Mouse (Mus musculus) lung, adult 18-20 months (tissue): Measurements from ENCODE around the gene Iqch.

Experiments used
- DNase-seq, 2 experiments: peaks; one replicate each; pipeline ENCODE4 v3.0.0; 2022; ENCODE audit warnings: mixed read lengths in 2 of 2

Gene Iqch

GRCm38 (mm10) chr9:63490521-63491307 is 111.6 kb downstream of the Iqch start:
- DNase-seq, result no peak

- DNase-seq, result no peak
These were observed 113.1 kb downstream of the Iqch start for GRCm38 (mm10) chr9:63489156-63489555.

GRCm38 (mm10) chr9:63465561-63465960 is 136.7 kb downstream of the Iqch start:
- DNase-seq, result peak in 1 of 2 experiments; percentile 32

GRCm38 (mm10) chr9:63462296-63462695 is 140.0 kb downstream of the Iqch start:
- peak; percentile 36 to 75 for DNase-seq

- DNase-seq, result no peak
These were observed 145.9 kb downstream of the Iqch start for GRCm38 (mm10) chr9:63456401-63456800.

- DNase-seq, result no peak
These were observed 148.0 kb downstream of the Iqch start for GRCm38 (mm10) chr9:63454341-63454740.

- no peak for DNase-seq
These were observed 151.7 kb downstream of the Iqch start for GRCm38 (mm10) chr9:63450531-63451030.

- DNase-seq, result no peak
These were observed 158.6 kb downstream of the Iqch start for GRCm38 (mm10) chr9:63443695-63444094.

GRCm38 (mm10) chr9:63430652-63431051 is 171.6 kb downstream of the Iqch start:
- DNase-seq, result no peak

GRCm38 (mm10) chr9:63421096-63421736 is 181.1 kb downstream of the Iqch start:
- DNase-seq, result no peak

- no peak for DNase-seq
These were observed 181.9 kb downstream of the Iqch start for GRCm38 (mm10) chr9:63420396-63420795.

GRCm38 (mm10) chr9:63400176-63400575 is 202.1 kb downstream of the Iqch start:
- no peak for DNase-seq

GRCm38 (mm10) chr9:63399463-63399815 is 202.9 kb downstream of the Iqch start:
- DNase-seq, result no peak

- DNase-seq, result peak; percentile 97
These were observed 203.5 kb downstream of the Iqch start, which contains the start of gene 2300009A05Rik for GRCm38 (mm10) chr9:63398611-63399462. 2300009A05Rik (minus strand) TSS chr9:63399246.

GRCm38 (mm10) chr9:63395612-63396011 is 206.7 kb downstream of the Iqch start:
- no peak for DNase-seq

- no peak for DNase-seq
These were observed 211.0 kb downstream of the Iqch start for GRCm38 (mm10) chr9:63391307-63391706.

- no peak for DNase-seq
These were observed 219.5 kb downstream of the Iqch start for GRCm38 (mm10) chr9:63382761-63383160.

GRCm38 (mm10) chr9:63380326-63380725 is 222.0 kb downstream of the Iqch start:
- DNase-seq, result no peak

- no peak for DNase-seq
These were observed 224.1 kb downstream of the Iqch start for GRCm38 (mm10) chr9:63378174-63378573.

GRCm38 (mm10) chr9:63377270-63378142 is 224.8 kb downstream of the Iqch start, which contains the start of gene Map2k5:
Map2k5 (minus strand) TSS chr9:63377902.
- peak; percentile 92 to 94 for DNase-seq

- no peak for DNase-seq
These were observed 229.0 kb downstream of the Iqch start for GRCm38 (mm10) chr9:63373315-63373714.

GRCm38 (mm10) chr9:63372541-63372940 is 229.8 kb downstream of the Iqch start:
- DNase-seq, result no peak
